Mouse (Mus musculus) lung, adult 2 months (tissue): Measurements from ENCODE around the gene Slc35f4. TPM values are rescaled to one million over a fixed set of nuclear protein-coding genes. Genes with fewer than 3 reads are reported as not detected.
"Not testable (repeated sequence)": the region's sequence is repeated elsewhere in the genome, so short reads cannot be mapped to it uniquely, and the experiment has no call there.

Experiments
- DNase-seq: peaks from one replicate; pipeline ENCODE4 v3.0.0; 2022
- H3K4me1 ChIP-seq: fragments of 200-500 bp; 2 replicates; pipeline ENCODE4 v1.6.1; 2011; ENCODE audit warnings: low read length; ENCODE audit not compliant: control insufficient read depth, insufficient read depth
- H3K4me3 ChIP-seq: fragments of 200-500 bp; replicated peaks from 2 replicates; pipeline ENCODE3; 2011; ENCODE audit warnings: low read depth, mild to moderate bottlenecking, control low read depth, low read length; ENCODE audit errors: extremely low read depth
- CTCF ChIP-seq: fragments of 200-500 bp; IDR thresholded peaks from 2 replicates; pipeline ENCODE4 v1.5.1; 2011; ENCODE audit warnings: mild to moderate bottlenecking, low read length, control low read depth; ENCODE audit not compliant: insufficient read depth
- POLR2A ChIP-seq: fragments of 200-500 bp; IDR thresholded peaks from 2 replicates; pipeline ENCODE4 v1.6.1; 2011; ENCODE audit warnings: low read depth, mild to moderate bottlenecking, control low read depth, low read length, borderline replicate concordance; ENCODE audit errors: extremely low read depth
- WGBS: fragments of 180-500 bp; shearing (Covaris S2); methylation state at CpG from one replicate; pipeline ENCODE4 v1.1.7; 2018; 5-methylcytosine and 5-hydroxymethylcytosine counted together
- polyA plus RNA-seq: library from polyadenylated mRNA; depleted of rRNA; stranded (reverse); fragments of >200 nt; gene quantifications from 2 replicates; pipeline ENCODE4 v1.2.3, GENCODE M21; 2012

Slc35f4 gene
- polyA plus RNA-seq, 1 experiment = not detected

DNA sequence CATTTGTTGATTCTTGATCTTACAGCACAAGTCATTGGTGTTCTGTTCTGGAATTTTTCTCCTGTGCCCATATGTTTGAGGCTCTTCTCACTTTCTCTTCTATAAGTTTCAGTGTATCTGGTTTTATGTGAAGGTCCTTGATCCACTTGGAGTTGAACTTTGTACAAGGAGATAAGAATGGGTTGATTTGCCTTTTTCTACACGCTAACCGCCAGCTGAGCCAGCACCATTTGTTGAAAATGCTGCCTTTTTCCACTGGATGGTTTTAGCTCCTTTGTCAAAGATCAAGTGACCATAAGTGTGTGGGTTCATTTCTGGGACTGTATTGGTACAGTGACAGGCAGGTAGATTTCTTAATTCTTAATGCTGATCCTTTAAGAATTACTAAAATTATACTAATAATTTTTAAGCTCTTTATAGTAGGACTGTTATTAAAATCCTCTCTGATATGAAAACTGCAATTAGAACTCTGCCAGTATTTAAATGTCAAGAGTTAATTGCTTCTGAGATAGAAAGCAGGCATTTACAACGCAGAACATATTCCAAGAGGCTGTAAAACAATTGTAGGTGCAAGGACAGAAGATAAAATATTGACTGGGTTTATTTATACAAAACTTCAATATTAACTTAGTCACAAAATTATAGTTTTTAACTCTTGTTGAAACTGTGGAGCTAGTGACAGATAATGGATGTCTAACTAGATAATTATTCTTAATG, 235.7 kb downstream of the Slc35f4 start:
- Histone ChIP-seq H3K4me3 (no peak overlapping the region), H3K4me1 (no peaks in the 10 kb centered on the region)
- TF ChIP-seq POLR2A = no peak
- no peak for TF ChIP-seq CTCF
- no peak for DNase-seq
- WGBS = 65% methylated on average over 3 of the region's 3 CpGs

DNA sequence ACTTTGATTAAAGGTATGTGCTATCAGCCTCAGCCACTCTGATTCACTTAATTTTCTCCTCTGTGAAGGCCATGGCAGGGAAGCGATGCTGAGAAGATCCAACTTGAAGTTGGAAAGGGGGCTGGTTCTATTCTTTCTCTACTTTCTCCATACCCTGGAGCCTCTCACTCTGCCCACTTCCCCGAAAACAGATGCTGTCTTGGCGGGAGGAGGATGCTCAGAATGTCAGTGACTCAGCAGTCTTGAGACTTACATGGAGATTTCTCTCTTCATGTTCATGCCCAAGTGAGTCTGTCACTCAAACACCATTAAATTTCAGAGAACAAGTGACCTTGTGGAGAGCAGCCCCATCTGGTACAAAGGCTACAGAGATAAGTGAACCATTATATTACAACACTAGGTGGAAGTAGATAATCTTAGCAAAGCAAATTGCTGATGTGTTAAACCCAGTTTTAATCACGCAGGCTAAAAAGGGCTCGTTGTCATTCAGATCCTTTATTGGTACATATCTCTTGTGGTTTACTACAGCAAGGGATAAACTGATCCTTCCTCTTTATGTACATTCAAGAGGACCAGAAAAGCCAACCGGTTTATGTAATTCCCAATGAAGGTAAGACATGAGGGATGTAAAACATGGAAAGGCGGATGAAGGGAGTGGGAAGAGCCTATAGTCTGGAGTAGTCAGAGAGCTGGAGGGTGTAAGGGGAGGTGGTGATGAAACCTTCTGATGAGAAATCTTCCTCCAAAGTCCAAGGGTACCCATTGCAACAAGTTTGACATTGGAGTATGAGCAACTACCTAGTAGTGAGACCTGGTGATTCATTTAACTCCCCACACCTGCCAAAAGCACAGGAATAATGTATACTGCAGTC, 241.8 kb downstream of the Slc35f4 start:
- no peak overlapping the region for H3K4me3 ChIP-seq
- 85% methylated on average over 7 of the region's 7 CpGs for WGBS
- H3K4me1 ChIP-seq = no peaks in the 10 kb centered on the region
- TF ChIP-seq CTCF (no peak), POLR2A (no peak)
- no peak for DNase-seq

DNA sequence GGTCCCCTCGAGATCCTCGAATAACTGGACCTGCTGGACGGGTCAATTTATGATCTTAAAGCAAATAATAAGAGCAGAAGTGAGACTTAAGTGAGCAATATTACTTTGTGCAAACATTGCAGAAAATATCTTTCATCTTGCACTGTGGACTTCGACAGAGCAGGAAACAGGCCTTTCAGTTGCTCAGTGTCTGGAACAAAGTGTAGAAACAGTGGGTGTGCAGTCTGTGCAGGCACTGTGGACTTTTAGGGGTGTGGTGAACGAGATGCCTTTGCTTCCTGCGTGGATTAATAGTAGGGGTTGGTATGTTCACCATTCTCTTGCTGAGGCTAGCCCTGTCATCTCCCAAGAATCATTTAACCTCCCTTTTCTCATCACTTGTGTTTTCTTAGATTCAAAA, 247.0 kb downstream of the Slc35f4 start:
- Histone ChIP-seq H3K4me1 (no peaks in the 10 kb centered on the region), H3K4me3 (no peak overlapping the region)
- 49% methylated on average over 6 of the region's 6 CpGs for WGBS
- no peak for DNase-seq
- TF ChIP-seq POLR2A (no peak), CTCF (no peak)

DNA sequence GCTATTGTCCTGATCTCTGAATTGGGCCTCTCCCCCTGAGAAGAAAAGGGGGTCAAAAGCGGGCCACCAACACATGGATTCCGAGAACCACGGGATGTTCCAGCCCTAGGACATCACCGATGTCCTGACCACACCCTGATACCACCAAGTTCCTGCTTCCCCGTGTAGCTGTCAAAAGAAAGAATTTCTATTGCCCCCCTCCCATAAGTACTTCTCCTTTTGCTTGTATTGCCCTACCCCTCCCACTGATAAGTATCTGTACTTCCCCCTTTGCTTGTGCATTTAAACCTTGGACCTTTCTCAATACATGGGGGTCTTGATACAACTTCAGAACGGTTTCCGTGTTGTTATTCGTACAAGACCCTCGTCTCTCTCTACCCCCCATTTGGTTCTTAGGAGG, 247.4 kb downstream of the Slc35f4 start:
- not testable (repeated sequence) for DNase-seq, H3K4me1 ChIP-seq
- 70% methylated on average over 9 of the region's 9 CpGs for WGBS

DNA sequence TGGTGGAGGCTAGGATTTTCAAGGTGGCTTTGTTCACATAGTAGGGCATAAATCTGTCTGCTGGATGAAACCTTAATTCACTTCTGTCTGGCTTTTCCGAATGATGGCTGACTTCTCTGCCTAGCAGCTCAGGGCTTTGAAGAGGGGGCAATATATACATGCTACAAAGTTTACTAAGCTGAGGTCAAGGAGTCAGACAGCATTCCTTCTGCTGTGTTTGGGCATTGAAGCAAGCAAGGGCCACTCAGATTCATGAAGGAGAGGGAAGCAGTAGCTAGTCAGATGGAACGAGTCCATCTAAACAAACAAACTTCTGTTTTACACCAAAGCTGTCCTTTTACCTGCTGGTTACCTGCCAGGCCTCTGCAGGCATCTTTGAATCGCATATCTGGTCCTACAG, 248.2 kb downstream of the Slc35f4 start:
- no peak for DNase-seq
- Histone ChIP-seq H3K4me1 (no peaks in the 10 kb centered on the region), H3K4me3 (no peak overlapping the region)
- TF ChIP-seq CTCF (no peak), POLR2A (no peak)
- 48% methylated on average over 3 of the region's 3 CpGs for WGBS

More for the DNA sequence above, 247.4 kb downstream of the Slc35f4 start:
- not testable (repeated sequence) for H3K4me3 ChIP-seq

DNA sequence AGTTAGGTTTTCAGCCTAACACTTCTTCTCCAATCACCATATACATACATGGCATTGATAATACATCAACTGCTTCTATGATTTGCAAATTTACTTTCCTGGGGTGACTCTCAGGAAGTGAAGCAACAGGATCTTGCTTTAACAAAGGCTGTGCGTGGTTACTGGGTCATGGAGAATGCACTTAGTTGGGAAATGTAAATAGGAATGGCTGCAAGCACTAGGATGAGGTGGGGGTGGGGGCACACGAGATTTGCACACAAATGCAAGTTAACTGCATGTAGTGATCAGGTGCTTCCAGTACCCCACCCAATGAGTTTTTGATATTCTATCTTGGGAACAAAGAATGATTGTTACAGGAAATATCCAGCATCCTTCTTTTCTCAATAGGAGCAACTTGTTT, 250.5 kb downstream of the Slc35f4 start:
- H3K4me1 ChIP-seq = no peaks in the 10 kb centered on the region
- 25% methylated on average over 2 of the region's 2 CpGs for WGBS
- no peak for TF ChIP-seq CTCF
- no peak for TF ChIP-seq POLR2A
- no peak overlapping the region for H3K4me3 ChIP-seq
- DNase-seq = no peak

DNA sequence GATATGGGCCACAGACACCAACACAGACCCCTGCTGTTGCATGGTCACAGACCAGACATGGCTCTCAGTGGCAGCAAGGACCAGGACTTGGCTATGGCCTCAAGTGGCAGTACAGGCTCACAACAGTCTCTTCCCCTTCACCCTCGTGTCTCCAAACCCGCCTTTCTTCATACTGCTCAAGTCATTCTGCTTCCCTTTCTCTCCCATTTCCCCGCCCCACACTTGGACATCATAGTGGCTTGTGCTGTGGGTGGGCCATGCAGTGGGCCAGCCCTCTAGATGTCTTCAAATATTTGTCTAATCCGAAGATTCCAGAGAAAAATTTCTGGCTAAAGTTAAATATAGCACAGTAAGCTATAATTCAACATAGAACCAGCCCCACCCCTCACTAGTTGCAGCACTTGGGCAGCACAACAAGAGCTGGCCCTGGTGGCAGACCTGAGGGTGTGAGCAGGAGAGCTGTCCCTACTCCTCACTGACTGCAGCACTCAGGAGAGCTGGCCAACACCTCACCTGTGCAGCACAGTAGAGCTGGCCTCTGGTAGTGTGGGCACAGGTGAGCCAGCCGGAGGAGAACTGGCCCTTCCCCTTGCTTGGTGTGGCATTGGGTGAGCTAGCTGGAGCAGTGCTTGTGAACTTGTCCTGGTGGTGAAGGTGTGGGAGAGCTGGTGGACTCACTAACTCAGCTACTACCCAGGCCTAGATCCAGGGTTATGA, 260.4 kb downstream of the Slc35f4 start:
- Histone ChIP-seq H3K4me1 (no peaks in the 10 kb centered on the region), H3K4me3 (no peak overlapping the region)
- TF ChIP-seq POLR2A = no peak
- TF ChIP-seq CTCF = no peak
- DNase-seq = no peak
- WGBS = 54% methylated on average over 5 of the region's 5 CpGs
